Mouse (Mus musculus) MEL (cell line): Measurements from ENCODE around the gene Slc16a10. TPM values are rescaled to one million over a fixed set of nuclear protein-coding genes. Genes with fewer than 3 reads are reported as not detected.

Experiments used
- DNase-seq: peaks from one replicate; pipeline ENCODE4 v3.0.0; 2011; ENCODE audit warnings: low read depth, low spot score
- H3K27ac ChIP-seq: 2 replicates; pipeline ENCODE4 v1.5.1; 2012; ENCODE audit warnings: low read depth, mild to moderate bottlenecking, control low read depth, low read length, moderate library complexity; ENCODE audit not compliant: control insufficient read depth
- H3K27me3 ChIP-seq, 2 experiments: fragments of 150-350 bp in 1 of 2; sonication (generic) in 1 of 2; 2 replicates each; pipeline ENCODE4 v1.6.1; 2012; ENCODE audit warnings: low read length in 2 of 2, mild to moderate bottlenecking in 2 of 2, improper control_type of control experiment in 1 of 2, moderate library complexity in 1 of 2; ENCODE audit not compliant: insufficient read depth in 2 of 2, control insufficient read depth in 1 of 2
- H3K36me3 ChIP-seq, 2 experiments: 2 replicates each; pipeline ENCODE4 v1.6.1; 2012 to 2014; ENCODE audit warnings: low read length in 2 of 2, improper control_type of control experiment in 1 of 2, inconsistent platforms in 1 of 2, mild to moderate bottlenecking in 1 of 2; ENCODE audit not compliant: insufficient read depth in 2 of 2, control insufficient read depth in 1 of 2
- H3K4me1 ChIP-seq, 2 experiments: fragments of 150-350 bp in 1 of 2; sonication (generic) in 1 of 2; 2 replicates each; pipeline ENCODE4 v1.6.1; 2012; ENCODE audit warnings: low read length in 2 of 2, improper control_type of control experiment in 1 of 2, mild to moderate bottlenecking in 1 of 2; ENCODE audit not compliant: insufficient read depth in 2 of 2, control insufficient read depth in 1 of 2
- H3K4me3 ChIP-seq, 2 experiments: fragments of 150-350 bp in 1 of 2; sonication (generic) in 1 of 2; 2 replicates each; pipeline ENCODE4 v1.5.1; 2012; ENCODE audit warnings: low read depth in 2 of 2, low read length in 2 of 2, mild to moderate bottlenecking in 2 of 2, moderate library complexity in 2 of 2, control low read depth in 1 of 2, improper control_type of control experiment in 1 of 2; ENCODE audit not compliant: control insufficient read depth in 1 of 2, insufficient read depth in 1 of 2
- H3K79me2 ChIP-seq: 2 replicates; pipeline ENCODE4 v1.6.1; 2012; ENCODE audit warnings: mild to moderate bottlenecking, low read length, moderate library complexity; ENCODE audit not compliant: control insufficient read depth, poor library complexity, insufficient read depth
- H3K9ac ChIP-seq: 2 replicates; pipeline ENCODE4 v1.6.1; 2012; ENCODE audit warnings: low read depth, mild to moderate bottlenecking, control low read depth, low read length, moderate library complexity; ENCODE audit not compliant: control insufficient read depth, poor library complexity, severe bottlenecking
- H3K9me3 ChIP-seq: fragments of 150-350 bp; sonication (generic); replicated peaks from 2 replicates; pipeline ENCODE4 v1.6.1; 2012; ENCODE audit warnings: mild to moderate bottlenecking, low read length, improper control_type of control experiment, moderate library complexity; ENCODE audit not compliant: insufficient read depth
- BHLHE40 ChIP-seq: IDR thresholded peaks from 2 replicates; pipeline ENCODE4 v1.6.1; 2012; ENCODE audit warnings: low read depth, mild to moderate bottlenecking, inconsistent platforms, low read length, improper control_type of control experiment, borderline replicate concordance
- CHD2 ChIP-seq: IDR thresholded peaks from 2 replicates; pipeline ENCODE4 v1.6.1; 2011; ENCODE audit warnings: low read length, improper control_type of control experiment
- EP300 ChIP-seq, 2 experiments: IDR thresholded peaks; 2 replicates each; pipeline ENCODE4 v1.6.1; 2011; ENCODE audit warnings: improper control_type of control experiment in 2 of 2, low read length in 2 of 2, low read depth in 1 of 2, mild to moderate bottlenecking in 1 of 2
- GABPA ChIP-seq: IDR thresholded peaks from 2 replicates; pipeline ENCODE4 v1.6.1; 2012; ENCODE audit warnings: low read depth, mild to moderate bottlenecking, inconsistent platforms, low read length, improper control_type of control experiment, moderate library complexity
- HCFC1 ChIP-seq: IDR thresholded peaks from 2 replicates; pipeline ENCODE4 v1.6.1; 2012; ENCODE audit warnings: low read depth, mild to moderate bottlenecking, inconsistent platforms, low read length, improper control_type of control experiment, moderate library complexity
- JUND ChIP-seq: IDR thresholded peaks from 2 replicates; pipeline ENCODE4 v1.6.1; 2011; ENCODE audit warnings: low read depth, mild to moderate bottlenecking, improper control_type of control experiment, low read length
- KAT2A ChIP-seq: conservative IDR thresholded peaks from 2 replicates; pipeline ENCODE4 v1.6.1; 2012; ENCODE audit warnings: low read depth, low read length, improper control_type of control experiment, inconsistent platforms
- MAX ChIP-seq: IDR thresholded peaks from 2 replicates; pipeline ENCODE4 v1.6.1; 2011; ENCODE audit warnings: low read length, improper control_type of control experiment
- MAZ ChIP-seq: IDR thresholded peaks from 2 replicates; pipeline ENCODE4 v1.6.1; 2012; ENCODE audit warnings: low read depth, mild to moderate bottlenecking, inconsistent platforms, low read length, improper control_type of control experiment
- MEF2A ChIP-seq: IDR thresholded peaks from 2 replicates; pipeline ENCODE4 v1.6.1; 2014; ENCODE audit warnings: low read depth, mild to moderate bottlenecking, inconsistent platforms, low read length, improper control_type of control experiment; ENCODE audit not compliant: poor library complexity, insufficient replicate concordance, severe bottlenecking; ENCODE audit errors: extremely low read depth
- MYB ChIP-seq: IDR thresholded peaks from 2 replicates; pipeline ENCODE4 v1.6.1; 2011; ENCODE audit warnings: mild to moderate bottlenecking, low read depth, low read length, improper control_type of control experiment
- NELFE ChIP-seq: IDR thresholded peaks from 2 replicates; pipeline ENCODE4 v1.6.1; 2011; ENCODE audit warnings: low read depth, low read length, improper control_type of control experiment
- NRF1 ChIP-seq: IDR thresholded peaks from 2 replicates; pipeline ENCODE4 v1.6.1; 2014; ENCODE audit warnings: low read depth, mild to moderate bottlenecking, inconsistent platforms, low read length, improper control_type of control experiment, moderate library complexity; ENCODE audit not compliant: poor library complexity, insufficient read depth, severe bottlenecking
- POLR2A ChIP-seq, 2 experiments: IDR thresholded peaks; 2 replicates each; pipeline ENCODE4 v1.6.1; 2011 to 2012; ENCODE audit warnings: low read length in 2 of 2, mild to moderate bottlenecking in 2 of 2, control low read depth in 1 of 2, improper control_type of control experiment in 1 of 2, low read depth in 1 of 2, moderate library complexity in 1 of 2; ENCODE audit not compliant: control insufficient read depth in 1 of 2, insufficient read depth in 1 of 2, poor library complexity in 1 of 2
- POLR2AphosphoS2 ChIP-seq: IDR thresholded peaks from 2 replicates; pipeline ENCODE4 v1.6.1; 2011; ENCODE audit warnings: low read length, improper control_type of control experiment
- POLR2AphosphoS5 ChIP-seq: IDR thresholded peaks from 2 replicates; pipeline ENCODE4 v1.6.1; 2012; ENCODE audit warnings: low read depth, borderline replicate concordance, mild to moderate bottlenecking, inconsistent platforms, low read length, moderate library complexity, mixed read lengths
- RAD21 ChIP-seq: IDR thresholded peaks from 2 replicates; pipeline ENCODE4 v1.6.1; 2011; ENCODE audit warnings: mild to moderate bottlenecking, low read depth, low read length, improper control_type of control experiment
- RCOR1 ChIP-seq: IDR thresholded peaks from 2 replicates; pipeline ENCODE4 v1.6.1; 2012; ENCODE audit warnings: low read depth, mild to moderate bottlenecking, inconsistent platforms, low read length, improper control_type of control experiment
- SMC3 ChIP-seq: IDR thresholded peaks from 2 replicates; pipeline ENCODE4 v1.6.1; 2011; ENCODE audit warnings: low read depth, low read length, improper control_type of control experiment
- TCF12 ChIP-seq: IDR thresholded peaks from 2 replicates; pipeline ENCODE4 v1.6.1; 2014; ENCODE audit warnings: low read depth, mild to moderate bottlenecking, inconsistent platforms, low read length, improper control_type of control experiment, moderate library complexity
- USF2 ChIP-seq, 2 experiments: IDR thresholded peaks; 2 replicates each; pipeline ENCODE4 v1.6.1; 2011 to 2012; ENCODE audit warnings: improper control_type of control experiment in 2 of 2, low read length in 2 of 2, borderline replicate concordance in 1 of 2, inconsistent platforms in 1 of 2, low read depth in 1 of 2, mild to moderate bottlenecking in 1 of 2; ENCODE audit not compliant: insufficient read depth in 1 of 2
- ZKSCAN1 ChIP-seq: IDR thresholded peaks from 2 replicates; pipeline ENCODE4 v1.6.1; 2012; ENCODE audit warnings: low read depth, mild to moderate bottlenecking, inconsistent platforms, low read length, improper control_type of control experiment, moderate library complexity
- ZMIZ1 ChIP-seq: IDR thresholded peaks from 2 replicates; pipeline ENCODE4 v1.6.1; 2012; ENCODE audit warnings: low read depth, mild to moderate bottlenecking, inconsistent platforms, low read length, improper control_type of control experiment, moderate library complexity
- ZNF384 ChIP-seq: IDR thresholded peaks from 2 replicates; pipeline ENCODE4 v1.6.1; 2012; ENCODE audit warnings: low read depth, mild to moderate bottlenecking, inconsistent platforms, low read length, improper control_type of control experiment
- polyA plus RNA-seq, 2 experiments: library from polyadenylated mRNA; stranded (reverse) in 1 of 2; unstranded in 1 of 2; fragments of >175 nt in 1 of 2; fragments of >200 nt in 1 of 2; gene quantifications; 2 replicates each; pipeline versions ENCODE4 v1.2.1 to v1.2.4; 2012; ENCODE audit warnings: low replicate concordance in 2 of 2, low read depth in 1 of 2; ENCODE audit not compliant: insufficient read length in 2 of 2, insufficient read depth in 1 of 2, missing spikeins in 1 of 2
- total RNA-seq: library from RNA; depleted of rRNA; stranded (reverse); fragments of 300-350 nt; gene quantifications from 2 replicates; pipeline ENCODE4 v1.2.3, GENCODE M21; 2012

Gene Slc16a10
- total and polyA plus RNA-seq, 3 experiments = 13.2 to 17.9 TPM; not detected in 1

- Histone ChIP-seq H3K36me3 (peaks cover 0 to 2% of the 10 kb centered on the region in 2 experiments; a peak in 1 of 4 replicates), H3K79me2 (no peaks in the 10 kb centered on the region), H3K9me3 (no peaks in the 10 kb centered on the region), H3K27ac (no peak overlapping the region), H3K9ac (no peak overlapping the region), H3K4me3 (no peak overlapping the region), H3K4me1 (no peaks in the 10 kb centered on the region), H3K27me3 (no peaks in the 10 kb centered on the region)
- TF ChIP-seq POLR2A (IDR thresholded peaks at IDR 0.05; ENCODE audit: control insufficient read depth in 1 of 2, insufficient read depth in 1 of 2, low read depth in 1 of 2, low read length in 2 of 2, poor library complexity in 1 of 2) (no peak), TCF12 (no peak), NELFE (no peak), NRF1 (no peak), RCOR1 (no peak), MYB (no peak), RAD21 (no peak), HCFC1 (no peak), MEF2A (no peak), KAT2A (no peak), BHLHE40 (no peak), USF2 (IDR thresholded peaks at IDR 0.05; ENCODE audit: borderline replicate concordance in 1 of 2, insufficient read depth in 1 of 2, low read depth in 1 of 2, low read length in 2 of 2) (no peak), ZMIZ1 (no peak), SMC3 (no peak), MAX (no peak), EP300 (IDR thresholded peaks at IDR 0.05; ENCODE audit: low read depth in 1 of 2, low read length in 2 of 2) (no peak), POLR2AphosphoS2 (no peak), ZKSCAN1 (no peak), ZNF384 (no peak), POLR2AphosphoS5 (no peak)
- no peak for DNase-seq
Observed at GRCm38 (mm10) chr10:40094752-40095151, 47.3 kb downstream of the Slc16a10 start.

- no peak for DNase-seq
- H3K27me3 ChIP-seq = no peaks in the 10 kb centered on the region
- no peak overlapping the region for H3K9ac ChIP-seq
- no peak overlapping the region for H3K27ac ChIP-seq
- H3K4me1 ChIP-seq = no peaks in the 10 kb centered on the region
- no peak overlapping the region for H3K4me3 ChIP-seq
- no peaks in the 10 kb centered on the region for H3K79me2 ChIP-seq
- TF ChIP-seq POLR2A (IDR thresholded peaks at IDR 0.05; ENCODE audit: control insufficient read depth in 1 of 2, insufficient read depth in 1 of 2, low read depth in 1 of 2, low read length in 2 of 2, poor library complexity in 1 of 2) (no peak), ZNF384 (no peak), ZKSCAN1 (no peak), CHD2 (no peak), POLR2AphosphoS2 (no peak), JUND (no peak), POLR2AphosphoS5 (no peak), ZMIZ1 (no peak), GABPA (no peak), MAZ (no peak)
- H3K36me3 ChIP-seq = no peaks in the 10 kb centered on the region
- no peaks in the 10 kb centered on the region for H3K9me3 ChIP-seq
Observed at GRCm38 (mm10) chr10:40093526-40093925, 48.5 kb downstream of the Slc16a10 start.
